Mouse (Mus musculus) cerebellum, postnatal 14 days (tissue): ENCODE measurements around the gene Sptb.

Source experiments
- DNase-seq, 2 experiments: peaks; one replicate each; pipeline ENCODE4 v3.0.0; 2021; ENCODE audit warnings: mixed read lengths in 2 of 2

The Sptb gene

DNA sequence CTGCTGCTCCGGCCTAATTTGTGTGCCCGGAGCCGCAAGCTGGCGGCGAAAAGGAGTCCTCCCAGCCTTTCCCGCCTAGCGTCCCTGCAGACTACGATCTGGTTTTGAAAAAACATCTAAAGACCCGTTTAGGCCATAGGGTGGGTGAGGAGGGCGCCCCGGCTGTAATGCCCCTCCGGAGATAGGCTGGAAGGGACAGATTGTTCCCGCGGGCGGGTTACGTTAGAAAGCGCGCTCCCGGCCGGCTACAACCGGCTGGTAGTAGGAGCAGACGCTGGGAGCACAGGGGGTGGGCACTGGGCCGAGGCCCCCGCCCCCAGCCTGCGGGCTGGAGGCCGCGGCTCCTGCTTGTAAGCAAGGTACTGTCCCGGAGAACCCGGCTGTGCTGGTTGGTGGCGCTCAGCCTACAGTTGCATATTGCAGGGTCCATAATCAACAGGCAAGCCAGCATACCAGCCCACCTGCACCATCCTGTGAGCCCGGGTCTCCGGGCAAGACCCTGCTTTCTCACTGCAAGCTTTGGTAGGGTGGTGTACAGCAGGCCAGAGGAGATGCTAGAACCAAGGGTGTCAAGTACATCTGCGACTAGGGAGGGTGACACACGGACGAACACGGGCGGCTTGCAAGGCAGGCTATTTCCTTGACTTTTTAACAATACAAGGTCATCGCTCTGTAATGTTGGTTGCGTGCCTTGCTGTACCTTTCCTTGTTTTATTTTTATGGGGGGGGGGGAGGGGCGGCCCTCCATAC, at the start of gene Sptb:
Gene Sptb (minus strand): TSS at position 197 of the 750 bp plus-strand sequence.
- DNase-seq: peak; percentile 99

DNA sequence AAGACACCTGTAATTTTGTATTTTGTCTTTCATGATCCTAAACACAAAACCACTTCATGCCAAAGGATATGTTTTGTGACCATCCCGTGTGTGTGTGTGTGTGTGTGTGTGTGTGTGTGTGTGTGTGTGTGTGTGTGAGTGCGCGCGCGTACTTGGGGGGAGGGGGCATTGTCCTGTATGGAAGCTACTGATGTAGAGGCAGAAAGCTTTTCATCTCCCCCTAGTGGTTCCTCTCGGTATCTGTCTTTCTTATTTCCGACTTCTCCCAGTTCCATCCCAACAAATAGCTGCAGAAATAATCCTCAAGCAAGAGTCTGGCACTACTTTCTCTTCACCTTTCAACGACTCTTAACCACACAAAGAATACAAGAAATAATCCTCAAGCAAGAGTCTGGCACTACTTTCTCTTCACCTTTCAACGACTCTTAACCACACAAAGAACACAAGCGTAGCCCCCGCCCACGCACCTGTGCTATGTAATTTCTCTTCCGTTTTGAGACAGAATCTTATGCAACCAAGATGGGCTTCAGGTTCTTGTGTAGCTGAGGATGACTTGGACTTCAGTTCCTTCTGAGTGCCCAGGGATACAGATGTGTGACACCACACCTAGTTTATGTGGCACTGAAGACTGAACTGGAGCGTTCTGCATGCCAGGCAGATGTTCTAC, 42.4 kb upstream of the Sptb start:
- peak; percentile 82 to 86 for DNase-seq

DNA sequence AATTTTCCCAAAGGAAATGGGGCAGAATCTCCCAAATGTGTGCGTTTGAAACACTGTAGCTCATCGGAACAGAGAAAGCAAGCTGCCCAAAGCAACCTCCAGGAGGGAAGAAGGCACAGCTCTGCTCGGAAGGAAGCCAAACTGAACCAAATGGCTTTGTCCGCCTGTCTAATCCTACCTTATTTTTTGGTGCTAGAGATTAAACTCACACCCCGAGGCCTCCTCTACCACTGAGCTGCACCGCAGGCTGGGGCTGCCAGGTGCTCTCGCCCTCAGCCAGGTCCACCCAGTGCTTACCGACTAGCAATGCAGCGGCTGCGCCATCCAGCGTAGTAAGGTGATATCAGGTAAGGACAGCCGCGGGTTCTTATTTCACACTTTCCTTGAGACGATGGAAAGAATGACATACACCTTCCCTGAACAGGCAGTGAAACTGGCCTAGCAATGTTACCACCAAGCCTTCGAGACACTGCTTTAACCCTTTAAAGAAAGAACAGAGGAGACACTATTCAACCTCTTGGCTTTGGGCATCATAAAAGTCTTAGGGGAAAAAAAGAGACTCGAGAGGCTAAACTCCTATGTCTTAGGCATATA, 40.6 kb upstream of the Sptb start:
- DNase-seq: peak; percentile 58 to 63

DNA sequence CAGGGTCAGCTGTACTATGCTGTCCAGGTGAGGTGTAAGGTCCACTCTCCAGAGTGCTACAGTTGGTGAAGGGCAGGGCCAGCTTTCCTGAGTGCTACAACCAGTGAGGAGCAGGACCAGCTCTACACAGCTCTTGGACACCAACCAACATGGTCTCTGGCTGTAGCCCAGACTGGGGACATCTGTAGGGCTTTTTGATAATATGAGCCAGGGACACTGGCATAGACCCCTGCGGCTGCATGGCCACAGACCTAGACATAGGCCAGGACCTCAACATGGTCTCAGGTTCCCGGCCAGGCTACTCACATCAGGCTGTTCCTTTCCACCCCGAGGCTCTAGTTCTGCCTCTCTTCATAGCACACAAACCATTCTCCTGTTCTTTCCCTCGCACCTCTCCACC, 17.6 kb upstream of the Sptb start:
- DNase-seq: peak in 1 of 2 experiments; percentile 30

DNA sequence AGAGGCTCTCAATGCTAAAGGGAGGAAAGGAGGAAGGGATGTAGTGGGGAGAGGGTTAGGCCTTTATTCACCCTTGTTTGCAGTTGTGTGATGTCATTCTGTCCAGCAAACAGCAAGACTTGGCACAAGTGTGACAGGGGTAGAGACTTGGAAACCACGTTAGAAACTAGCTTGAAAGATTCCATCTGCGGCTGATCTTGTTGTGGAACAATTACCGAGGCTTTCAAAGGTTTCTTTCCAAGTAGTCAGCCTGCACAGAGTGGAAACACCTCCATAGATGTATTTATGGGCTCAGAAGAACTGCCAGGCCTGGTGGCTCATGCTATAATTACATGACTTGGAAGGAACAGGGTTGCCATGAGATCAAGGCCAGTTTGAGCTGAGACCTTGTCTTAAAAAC, 11.7 kb upstream of the Sptb start:
- no peak for DNase-seq

DNA sequence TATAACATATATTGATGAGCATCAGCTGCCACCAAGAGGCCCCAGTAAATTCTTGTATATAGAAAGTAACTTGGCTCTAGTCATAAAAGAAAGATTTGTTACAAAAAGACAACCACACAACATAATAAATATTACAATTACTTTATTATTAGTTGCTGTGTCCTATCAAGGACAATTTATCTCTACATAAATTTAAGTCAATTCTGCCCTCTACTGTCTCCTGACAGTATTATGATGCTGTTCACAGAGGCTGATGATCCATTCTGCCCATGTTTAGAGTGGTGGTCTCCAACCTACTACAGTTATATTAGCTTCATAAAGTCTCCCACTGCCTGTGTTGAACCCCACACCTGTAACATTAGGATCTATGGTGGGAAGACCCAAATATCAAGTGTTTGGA, 10.2 kb upstream of the Sptb start:
- DNase-seq: peak in 1 of 2 experiments; percentile 46

DNA sequence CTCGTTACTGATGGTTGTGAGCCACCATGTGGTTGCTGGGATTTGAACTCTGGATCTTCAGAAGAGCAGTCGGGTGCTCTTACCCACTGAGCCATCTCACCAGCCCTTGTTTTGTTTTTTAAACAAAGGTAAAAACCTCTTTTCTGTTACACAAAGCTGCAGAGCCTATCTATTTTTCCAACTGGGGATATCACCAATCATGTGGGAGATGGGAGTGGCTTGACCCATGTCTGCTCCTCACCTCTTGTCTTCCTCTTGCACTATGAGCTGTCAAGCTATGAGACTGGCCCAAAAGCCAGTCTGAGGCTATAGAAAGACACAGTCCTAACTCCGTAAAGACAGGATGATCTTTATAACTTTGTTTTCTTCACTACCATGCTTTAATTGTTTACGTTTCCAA, 8.0 kb upstream of the Sptb start:
- no peak for DNase-seq

DNA sequence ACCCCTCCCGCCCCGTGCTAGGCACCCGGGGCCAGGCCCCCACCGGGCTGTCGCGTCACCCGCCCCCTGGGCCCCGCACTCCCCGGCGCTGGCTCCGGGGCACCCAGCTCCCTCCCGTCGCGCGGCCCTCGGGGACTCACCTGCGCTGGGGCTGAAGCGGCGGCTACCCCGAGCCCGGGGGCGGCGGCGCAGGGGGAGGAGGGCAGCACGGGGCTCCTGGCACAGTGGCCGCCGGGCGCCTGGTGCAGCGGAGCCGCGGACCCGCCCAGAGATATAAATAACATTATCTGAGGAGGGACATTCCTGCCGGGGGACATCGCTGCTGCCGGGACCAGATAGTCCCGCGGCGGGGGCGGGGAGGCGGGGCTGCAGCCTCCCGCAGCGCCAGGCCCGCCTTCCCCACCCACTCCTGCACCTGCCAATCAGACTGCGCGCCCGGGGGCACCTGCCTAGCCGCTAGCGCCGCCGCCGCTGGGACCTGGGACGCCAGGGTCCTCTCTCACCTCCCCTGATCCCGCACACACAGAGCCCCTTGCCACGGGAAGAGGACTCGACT, 474 bp downstream of the Sptb start:
- DNase-seq: peak; percentile 88 to 91

DNA sequence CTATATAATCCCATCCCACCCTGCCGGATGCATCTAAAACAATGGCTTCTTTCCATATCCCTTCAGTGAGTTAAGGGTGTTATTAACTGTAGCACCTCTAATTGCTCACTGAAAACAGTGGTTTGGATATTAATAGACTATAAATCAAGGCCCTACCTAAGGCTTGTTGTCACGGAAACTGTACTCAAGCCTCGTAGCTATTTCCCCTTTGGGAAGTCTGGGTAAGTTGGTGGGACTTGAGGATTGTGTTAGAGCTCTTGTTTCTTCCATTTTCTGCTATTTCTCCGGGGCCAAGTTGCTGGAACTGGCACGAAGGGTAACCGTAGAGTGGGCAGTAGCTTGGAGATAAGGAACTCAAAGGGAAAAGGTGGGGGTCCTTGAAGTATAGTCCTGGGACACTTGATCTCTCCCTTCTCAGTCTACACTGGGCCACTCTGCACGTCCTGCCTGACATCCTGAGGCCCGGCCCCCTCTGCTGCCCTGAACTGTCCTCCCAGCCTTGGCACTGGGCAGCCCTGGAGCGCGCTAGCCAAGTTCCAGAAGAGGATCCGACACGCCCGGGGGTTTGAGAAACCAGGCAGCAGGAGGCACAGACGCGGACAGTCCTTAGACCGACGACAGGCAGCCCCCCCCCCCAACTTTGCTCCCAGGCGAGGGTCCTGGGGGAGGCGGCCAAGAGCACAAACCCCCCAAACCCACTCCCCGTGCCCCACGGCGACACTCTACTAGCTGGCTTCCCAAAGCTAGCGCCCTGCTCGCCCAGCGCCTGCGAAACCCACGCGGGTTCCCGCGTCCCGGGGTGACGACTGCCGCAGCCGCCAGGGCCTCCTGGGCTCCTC, 1.2 kb downstream of the Sptb start:
- peak; percentile 82 to 85 for DNase-seq

DNA sequence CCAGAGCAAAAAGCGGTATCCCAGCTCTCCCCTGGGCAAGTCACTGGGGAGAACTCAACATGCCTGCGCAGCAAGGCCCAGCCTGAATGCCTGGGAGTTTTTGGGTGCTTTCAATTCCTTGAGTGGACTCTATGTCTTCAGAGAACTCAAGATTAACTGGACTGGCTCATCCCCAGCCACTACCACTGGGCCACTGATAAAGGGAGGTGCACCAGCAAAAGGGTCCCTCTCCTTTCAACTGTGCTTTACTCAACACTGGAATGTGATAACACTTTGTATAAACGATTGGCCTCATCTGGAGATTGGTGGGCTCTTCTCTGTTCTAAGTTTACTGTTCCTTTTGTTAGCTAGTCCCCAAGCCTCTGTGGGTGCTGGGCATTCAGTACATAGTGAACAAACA, 2.2 kb downstream of the Sptb start:
- DNase-seq: no peak

DNA sequence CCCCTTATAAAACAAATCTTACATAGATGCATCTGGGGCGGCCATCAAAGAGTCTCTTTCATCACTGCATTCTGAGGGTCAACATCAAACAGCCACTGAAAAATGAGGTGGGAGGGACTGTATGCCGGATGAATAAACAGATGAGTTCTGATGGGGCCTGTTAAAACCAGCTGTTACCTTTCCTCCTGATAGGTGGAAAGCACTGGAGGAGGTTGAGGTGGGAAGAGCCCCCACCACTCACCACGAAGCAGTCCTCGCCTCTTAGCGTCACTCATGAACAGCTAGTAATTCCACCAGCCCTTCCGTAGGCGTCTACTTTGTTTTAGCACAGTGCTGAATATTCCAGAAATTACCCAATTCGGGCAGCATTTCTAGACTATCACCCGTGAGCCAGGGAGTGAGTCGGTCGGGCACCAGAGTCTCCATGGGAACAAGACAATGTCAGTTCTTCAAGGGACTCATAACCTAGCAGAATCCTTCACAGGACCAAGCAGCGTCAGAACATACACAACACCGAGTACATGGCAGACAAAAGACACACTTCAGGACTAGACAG, 13.9 kb downstream of the Sptb start:
- DNase-seq: no peak

DNA sequence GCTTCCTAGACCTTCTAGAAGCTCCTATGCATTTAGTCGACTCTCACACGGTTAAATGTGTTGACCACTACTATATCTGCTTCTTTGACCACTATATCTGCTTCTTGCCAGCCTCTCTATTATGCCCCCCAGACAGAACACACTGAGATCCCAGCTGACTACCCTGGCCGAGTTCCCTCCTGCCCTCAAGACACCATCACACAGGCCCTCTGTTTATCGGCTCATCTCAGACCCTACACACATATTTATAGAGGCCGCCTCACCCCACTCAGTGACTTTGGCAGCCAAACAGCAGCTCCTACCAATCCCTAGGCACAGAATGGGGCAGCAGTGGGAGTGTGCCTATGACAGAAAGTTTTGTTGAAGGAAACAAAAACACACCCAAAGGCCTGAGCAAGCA, 14.6 kb downstream of the Sptb start:
- DNase-seq: no peak

DNA sequence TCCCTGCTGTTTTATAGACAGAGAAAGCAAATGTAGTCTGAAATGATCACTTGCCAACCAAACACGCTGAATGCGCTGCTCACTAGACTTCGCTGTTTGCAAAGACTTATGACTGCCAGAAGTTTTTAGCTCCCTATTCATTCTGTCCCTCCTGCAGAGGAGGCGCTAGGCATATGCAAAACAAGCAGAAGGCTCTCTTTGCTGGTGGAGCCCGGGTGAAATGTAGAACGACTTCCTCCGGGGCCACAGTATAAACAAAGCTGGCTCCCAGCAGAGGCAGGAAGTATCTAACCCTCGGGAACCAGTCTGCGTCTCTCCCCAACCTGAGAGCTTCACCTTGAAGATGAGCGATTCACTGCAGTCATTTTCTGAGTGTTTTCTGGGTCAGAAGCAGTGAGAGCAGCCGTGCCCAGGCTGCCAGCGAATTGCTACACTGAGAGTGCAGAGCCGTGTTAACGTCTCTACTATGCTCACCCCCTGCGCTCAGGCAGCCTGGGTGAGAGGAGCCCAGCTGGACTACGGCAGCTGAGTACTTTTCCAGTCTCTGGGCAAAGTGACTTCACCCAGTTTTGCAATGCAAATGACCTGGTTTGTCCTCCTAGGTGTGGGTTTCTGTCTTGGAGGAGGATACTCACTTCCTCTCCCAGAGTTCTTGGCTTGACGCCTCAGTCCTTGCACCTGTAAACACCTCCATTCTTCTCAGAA, 15.4 kb downstream of the Sptb start:
- DNase-seq: peak; percentile 66 to 72

DNA sequence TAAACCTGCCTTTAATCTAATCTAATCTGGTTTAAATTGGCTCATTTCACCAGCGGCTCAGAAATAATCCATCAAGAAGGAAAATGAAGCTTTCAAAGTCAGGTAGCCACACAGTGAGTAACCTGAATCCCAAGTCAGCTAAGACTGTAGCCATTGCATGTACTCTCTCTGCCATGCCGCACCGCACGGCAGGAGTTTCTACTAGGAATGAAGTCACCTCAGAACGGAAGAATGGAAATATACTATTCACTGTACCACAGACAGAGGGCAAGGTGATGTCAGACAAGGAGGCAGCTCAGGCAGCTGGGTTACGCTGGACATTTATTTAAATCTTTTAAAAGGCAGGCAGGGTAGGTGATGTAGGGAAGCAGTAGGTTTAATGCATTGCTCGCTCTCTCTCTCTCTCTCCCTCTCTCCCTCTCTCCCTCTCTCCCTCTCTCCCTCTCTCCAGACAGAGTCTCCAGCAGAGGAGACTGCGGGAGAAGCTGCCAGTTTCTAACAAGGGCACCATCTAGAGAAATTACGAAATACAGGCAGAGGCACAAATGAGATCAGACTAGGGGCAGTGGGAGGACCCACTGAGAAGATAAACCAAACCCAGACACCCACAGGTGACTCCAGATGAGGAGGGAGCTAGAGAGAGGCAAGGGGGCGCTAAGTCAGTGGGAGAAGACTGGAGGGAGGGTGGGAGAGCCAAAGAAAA, 22.7 kb downstream of the Sptb start:
- DNase-seq: no peak

DNA sequence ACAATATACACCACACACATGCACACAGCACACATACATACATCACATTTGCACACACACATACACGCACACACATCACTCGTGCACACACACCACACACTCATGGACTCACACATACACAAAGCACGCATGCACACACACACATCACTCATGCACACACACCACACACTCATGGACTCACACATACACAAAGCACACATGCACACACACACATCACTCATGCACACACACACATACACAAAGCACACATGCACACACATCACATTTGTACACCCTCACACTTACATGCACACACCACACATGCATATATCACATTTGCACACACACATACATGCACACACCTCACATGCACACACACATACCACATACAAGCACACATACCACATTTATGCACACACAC, 24.7 kb downstream of the Sptb start:
- DNase-seq: no peak

DNA sequence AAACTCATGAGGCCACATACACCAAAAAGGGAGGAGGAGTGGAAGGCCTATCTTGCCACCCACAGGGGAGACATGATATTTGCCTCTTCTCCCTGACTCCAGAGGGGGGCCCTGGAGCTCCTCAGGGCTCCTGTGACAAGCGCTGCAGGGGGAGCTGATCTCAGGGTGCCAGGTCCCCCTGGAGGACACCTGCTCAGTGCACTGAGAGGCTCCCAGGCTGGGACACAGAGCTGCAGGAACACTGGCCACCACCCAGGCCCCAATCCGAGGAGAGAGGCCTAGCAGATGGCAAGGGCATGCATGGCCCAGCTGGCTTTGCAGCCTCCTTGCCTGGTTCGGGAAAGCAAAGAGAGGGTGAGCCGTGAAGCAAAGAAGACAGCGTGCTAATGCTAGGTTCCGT, 25.9 kb downstream of the Sptb start:
- DNase-seq: peak; percentile 82 to 84

DNA sequence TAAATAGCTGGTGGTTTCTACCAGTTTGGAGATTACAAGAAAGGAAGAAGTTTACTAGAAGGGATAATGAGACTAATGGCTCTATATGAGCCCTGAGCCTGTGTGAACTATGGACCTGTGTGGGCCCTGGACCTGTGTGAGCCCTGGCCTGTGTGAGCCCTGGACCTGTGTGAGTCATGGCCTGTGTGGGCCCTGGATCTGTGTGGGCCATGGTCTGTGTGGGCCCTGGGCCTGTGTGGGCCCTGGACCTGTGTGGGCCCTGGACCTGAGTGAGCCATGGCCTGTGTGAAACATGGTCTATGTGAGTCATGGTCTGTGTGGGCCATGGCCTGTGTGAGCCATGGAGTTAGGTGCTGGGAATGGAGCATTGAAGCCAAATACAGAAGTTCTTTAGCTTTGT, 28.4 kb downstream of the Sptb start:
- DNase-seq: no peak

DNA sequence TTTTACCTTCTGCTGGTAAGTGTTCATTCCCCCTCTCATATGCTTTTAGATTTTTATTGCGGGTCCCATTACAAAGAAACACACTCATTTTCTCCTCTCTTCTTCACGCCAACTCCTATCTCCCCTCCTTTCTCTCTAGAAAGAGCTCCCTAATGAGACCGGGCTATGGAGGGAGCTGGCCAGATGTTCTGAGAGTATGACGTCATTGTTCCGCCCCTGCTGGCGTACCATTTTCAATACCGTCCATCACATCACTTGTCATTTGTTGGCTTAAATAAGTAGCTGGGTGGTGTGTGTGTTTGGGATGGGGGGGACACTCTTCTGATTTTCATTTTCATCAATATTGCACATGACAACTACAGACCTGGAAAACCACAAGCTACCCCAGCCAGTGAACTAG, 33.3 kb downstream of the Sptb start:
- no peak for DNase-seq

DNA sequence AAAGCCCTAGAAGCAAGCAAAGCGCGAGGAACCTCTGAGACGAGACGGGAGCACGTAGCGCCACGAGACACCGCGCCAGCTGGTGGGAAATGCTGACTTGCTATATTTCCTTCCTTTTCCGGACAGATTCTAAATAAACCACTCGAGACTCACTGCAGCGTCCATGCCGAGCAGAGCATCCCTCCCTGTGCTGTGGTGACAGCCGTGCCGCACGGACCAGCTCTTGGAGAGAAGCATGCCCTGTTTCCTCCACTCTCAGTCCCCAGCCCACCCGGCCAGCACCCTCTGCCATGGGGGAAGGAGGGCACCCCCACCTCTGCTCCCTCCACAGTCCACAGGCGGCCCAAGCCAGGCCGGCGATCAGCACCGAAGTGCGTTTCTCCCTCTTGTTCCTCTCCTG, 33.9 kb downstream of the Sptb start:
- no peak for DNase-seq

DNA sequence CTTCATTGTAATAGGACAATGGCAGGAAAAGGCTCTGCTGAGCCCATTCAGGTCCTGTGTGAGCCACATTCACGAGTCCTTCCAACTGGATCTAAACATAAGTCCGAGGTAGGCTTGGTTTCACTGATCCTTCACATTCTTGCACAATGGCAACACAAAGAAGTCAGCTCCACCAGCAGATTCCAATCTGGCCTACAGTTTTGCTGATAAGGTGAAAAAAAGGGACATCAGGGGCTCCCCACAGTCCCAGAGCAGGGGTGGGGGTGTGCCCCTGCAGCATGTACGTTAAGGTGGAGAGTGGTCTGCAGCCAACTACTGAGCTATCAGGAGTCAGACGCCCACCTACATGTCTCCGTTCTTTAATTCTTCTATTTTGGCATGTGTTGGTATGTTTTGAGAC, 35.0 kb downstream of the Sptb start:
- no peak for DNase-seq

DNA sequence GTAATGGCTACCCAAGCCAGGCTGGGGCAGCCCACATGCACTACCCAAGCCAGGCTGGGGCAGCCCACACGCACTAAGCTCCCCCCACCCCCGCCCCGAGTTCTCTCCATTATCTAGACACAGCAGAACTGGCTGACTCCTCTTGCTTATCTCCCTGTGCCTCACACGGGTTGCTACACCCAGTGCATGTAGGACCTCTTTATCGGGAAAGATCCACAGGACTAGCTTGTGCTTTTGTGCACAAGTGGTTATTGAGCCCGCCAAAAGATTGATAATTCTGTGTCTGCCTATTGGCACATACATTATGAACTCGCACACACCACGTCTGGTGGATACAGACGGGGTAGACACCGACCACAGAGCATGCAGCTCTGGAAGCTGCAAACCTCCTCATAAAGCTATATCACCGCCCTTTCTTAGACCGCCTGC, 36.5 kb downstream of the Sptb start:
- no peak for DNase-seq
